Mouse (Mus musculus): ENCODE measurements around the gene Dnajb13. TPM values are rescaled to one million over a fixed set of nuclear protein-coding genes. Genes with fewer than 3 reads are reported as not detected.

The Dnajb13 gene
- polyA plus RNA-seq, 1 experiment from 2014 or later = 0.50 TPM

DNA sequence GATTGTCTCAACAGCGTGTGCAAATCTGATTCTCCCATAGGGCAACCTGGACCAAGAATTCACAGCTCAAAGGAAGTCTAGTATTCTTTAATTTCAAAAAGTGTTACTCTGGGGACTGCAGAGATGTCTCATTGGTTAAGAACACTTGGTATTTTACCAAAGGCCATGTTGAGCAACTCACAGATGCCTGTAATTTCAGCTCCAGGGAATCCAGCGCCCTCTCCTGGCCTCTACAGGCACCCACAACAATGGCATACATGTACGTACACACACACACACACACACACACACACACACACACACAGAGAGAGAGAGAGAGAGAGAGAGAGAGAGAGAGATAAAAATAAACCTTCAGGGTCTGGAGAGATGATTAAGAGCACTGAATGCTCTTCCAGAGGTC, 7.5 kb upstream of the Dnajb13 start:
- no peaks in the 10 kb centered on the region for H3K36me3 ChIP-seq (ENCODE audit: control insufficient read depth, insufficient read depth, low read length)
- H3K4me3 ChIP-seq (ENCODE audit: low read length) = no peak overlapping the region
- H3K4me2 ChIP-seq (ENCODE audit: low read depth, low read length) = no peak overlapping the region
- ATAC-seq = no peak
- H3K9me3 ChIP-seq (ENCODE audit: control insufficient read depth, low read length) = no peaks in the 10 kb centered on the region
- H3K4me1 ChIP-seq (ENCODE audit: control insufficient read depth, insufficient read depth, low read length) = no peaks in the 10 kb centered on the region
- no peak overlapping the region for H3K27ac ChIP-seq (ENCODE audit: low read length)
- WGBS = 72% methylated on average over 3 of the region's 3 CpGs
- no peak overlapping the region for H3K9ac ChIP-seq (ENCODE audit: low read depth, low read length)
- no peaks in the 10 kb centered on the region for H3K27me3 ChIP-seq (replicated peaks; ENCODE audit: control insufficient read depth, insufficient read depth, low read length)

GRCm38 (mm10) chr7:100520663-100521285, 6.0 kb upstream of the Dnajb13 start:
- Histone ChIP-seq H3K9me3 (ENCODE audit: control insufficient read depth, low read length) (no peaks in the 10 kb centered on the region), H3K36me3 (ENCODE audit: control insufficient read depth, insufficient read depth, low read length) (no peaks in the 10 kb centered on the region), H3K27me3 (replicated peaks; ENCODE audit: control insufficient read depth, insufficient read depth, low read length) (no peaks in the 10 kb centered on the region), H3K4me3 (ENCODE audit: low read length) (no peak overlapping the region), H3K27ac (ENCODE audit: low read length) (no peak overlapping the region), H3K9ac (ENCODE audit: low read depth, low read length) (no peak overlapping the region), H3K4me2 (ENCODE audit: low read depth, low read length) (no peak overlapping the region), H3K4me1 (ENCODE audit: control insufficient read depth, insufficient read depth, low read length) (no peaks in the 10 kb centered on the region)
- peak; percentile 65 for ATAC-seq
- 17% methylated on average over 10 of the region's 10 CpGs for WGBS

DNA sequence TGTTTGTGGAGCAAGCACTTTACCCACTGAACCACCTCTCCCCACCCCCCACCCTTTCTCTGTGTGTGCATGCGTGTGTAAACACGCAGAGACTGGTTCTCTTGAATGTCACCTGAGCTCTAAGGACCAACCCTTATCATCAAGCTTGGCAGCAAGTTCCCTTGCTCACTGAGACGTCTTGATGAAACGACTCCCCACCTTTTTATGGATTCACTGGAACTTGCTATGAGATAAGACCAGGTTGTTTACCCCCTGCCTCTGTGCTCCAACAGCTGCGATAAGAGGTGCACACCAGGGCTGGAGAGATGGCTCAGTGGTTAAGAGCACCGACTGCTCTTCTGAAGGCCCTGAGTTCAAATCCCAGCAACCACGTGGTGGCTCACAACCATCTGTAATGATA, 5.4 kb upstream of the Dnajb13 start:
- H3K27ac ChIP-seq (ENCODE audit: low read length) = no peak overlapping the region
- no peaks in the 10 kb centered on the region for H3K36me3 ChIP-seq (ENCODE audit: control insufficient read depth, insufficient read depth, low read length)
- 44% methylated on average over 7 of the region's 7 CpGs for WGBS
- H3K4me1 ChIP-seq (ENCODE audit: control insufficient read depth, insufficient read depth, low read length) = no peaks in the 10 kb centered on the region
- H3K9me3 ChIP-seq (ENCODE audit: control insufficient read depth, low read length) = no peaks in the 10 kb centered on the region
- no peak overlapping the region for H3K4me3 ChIP-seq (ENCODE audit: low read length)
- no peak overlapping the region for H3K9ac ChIP-seq (ENCODE audit: low read depth, low read length)
- peak; percentile 57 for ATAC-seq
- H3K27me3 ChIP-seq (replicated peaks; ENCODE audit: control insufficient read depth, insufficient read depth, low read length) = no peaks in the 10 kb centered on the region
- no peak overlapping the region for H3K4me2 ChIP-seq (ENCODE audit: low read depth, low read length)

- Histone ChIP-seq H3K4me1 (ENCODE audit: control insufficient read depth, insufficient read depth, low read length) (peaks cover 3% of the 10 kb centered on the region; the same call in 1 of the 2 replicates), H3K27me3 (replicated peaks; ENCODE audit: control insufficient read depth, insufficient read depth, low read length) (no peaks in the 10 kb centered on the region), H3K27ac (ENCODE audit: low read length) (no peak overlapping the region), H3K4me3 (ENCODE audit: low read length) (no peak overlapping the region), H3K4me2 (ENCODE audit: low read depth, low read length) (no peak overlapping the region), H3K9me3 (ENCODE audit: control insufficient read depth, low read length) (no peaks in the 10 kb centered on the region), H3K9ac (ENCODE audit: low read depth, low read length) (no peak overlapping the region), H3K36me3 (ENCODE audit: control insufficient read depth, insufficient read depth, low read length) (no peaks in the 10 kb centered on the region)
- 64% methylated on average over 8 of the region's 8 CpGs for WGBS
- no peak for ATAC-seq
Observed at GRCm38 (mm10) chr7:100511602-100512001, 3.2 kb downstream of the Dnajb13 start.

- Histone ChIP-seq H3K4me1 (ENCODE audit: control insufficient read depth, insufficient read depth, low read length) (peaks cover 6% of the 10 kb centered on the region; the same call in 1 of the 2 replicates), H3K9ac (ENCODE audit: low read depth, low read length) (no peak overlapping the region), H3K4me2 (ENCODE audit: low read depth, low read length) (no peak overlapping the region), H3K27ac (ENCODE audit: low read length) (no peak overlapping the region), H3K9me3 (ENCODE audit: control insufficient read depth, low read length) (no peaks in the 10 kb centered on the region), H3K36me3 (ENCODE audit: control insufficient read depth, insufficient read depth, low read length) (no peaks in the 10 kb centered on the region), H3K4me3 (ENCODE audit: low read length) (no peak overlapping the region), H3K27me3 (replicated peaks; ENCODE audit: control insufficient read depth, insufficient read depth, low read length) (no peaks in the 10 kb centered on the region)
- ATAC-seq = peak; percentile 39; the same call in 1 of the 2 replicates
- WGBS = 52% methylated on average over 3 of the region's 3 CpGs
Observed at GRCm38 (mm10) chr7:100508670-100509069, 6.1 kb downstream of the Dnajb13 start.

- Histone ChIP-seq H3K4me2 (ENCODE audit: low read depth, low read length) (no peak overlapping the region), H3K4me1 (ENCODE audit: control insufficient read depth, insufficient read depth, low read length) (peaks cover 11% of the 10 kb centered on the region; the same call in 1 of the 2 replicates), H3K27ac (ENCODE audit: low read length) (no peak overlapping the region), H3K36me3 (ENCODE audit: control insufficient read depth, insufficient read depth, low read length) (no peaks in the 10 kb centered on the region), H3K9ac (ENCODE audit: low read depth, low read length) (no peak overlapping the region), H3K4me3 (ENCODE audit: low read length) (no peak overlapping the region), H3K27me3 (replicated peaks; ENCODE audit: control insufficient read depth, insufficient read depth, low read length) (no peaks in the 10 kb centered on the region), H3K9me3 (ENCODE audit: control insufficient read depth, low read length) (no peaks in the 10 kb centered on the region)
- ATAC-seq = no peak
- 66% methylated on average over 4 of the region's 4 CpGs for WGBS
Observed at GRCm38 (mm10) chr7:100506494-100506893, 8.3 kb downstream of the Dnajb13 start.

- Histone ChIP-seq H3K36me3 (ENCODE audit: control insufficient read depth, insufficient read depth, low read length) (no peaks in the 10 kb centered on the region), H3K27ac (ENCODE audit: low read length) (no peak overlapping the region), H3K27me3 (replicated peaks; ENCODE audit: control insufficient read depth, insufficient read depth, low read length) (no peaks in the 10 kb centered on the region), H3K4me2 (ENCODE audit: low read depth, low read length) (no peak overlapping the region), H3K4me3 (ENCODE audit: low read length) (no peak overlapping the region), H3K9me3 (ENCODE audit: control insufficient read depth, low read length) (no peaks in the 10 kb centered on the region), H3K9ac (ENCODE audit: low read depth, low read length) (no peak overlapping the region), H3K4me1 (ENCODE audit: control insufficient read depth, insufficient read depth, low read length) (peaks cover 11% of the 10 kb centered on the region; the same call in 1 of the 2 replicates)
- ATAC-seq = no peak
- 76% methylated on average over 13 of the region's 13 CpGs for WGBS
Observed at GRCm38 (mm10) chr7:100504740-100505487, 9.8 kb downstream of the Dnajb13 start.

GRCm38 (mm10) chr7:100503076-100503475, 11.7 kb downstream of the Dnajb13 start:
- no peaks in the 10 kb centered on the region for H3K9me3 ChIP-seq (ENCODE audit: control insufficient read depth, low read length)
- no peak for ATAC-seq
- no peaks in the 10 kb centered on the region for H3K27me3 ChIP-seq (replicated peaks; ENCODE audit: control insufficient read depth, insufficient read depth, low read length)
- no peak overlapping the region for H3K27ac ChIP-seq (ENCODE audit: low read length)
- H3K4me2 ChIP-seq (ENCODE audit: low read depth, low read length) = no peak overlapping the region
- WGBS = 82% methylated on average over 5 of the region's 5 CpGs
- H3K9ac ChIP-seq (ENCODE audit: low read depth, low read length) = no peak overlapping the region
- peaks cover 13% of the 10 kb centered on the region; the same call in 1 of the 2 replicates for H3K36me3 ChIP-seq (ENCODE audit: control insufficient read depth, insufficient read depth, low read length)
- H3K4me1 ChIP-seq (ENCODE audit: control insufficient read depth, insufficient read depth, low read length) = peaks cover 7% of the 10 kb centered on the region; the same call in 1 of the 2 replicates
- no peak overlapping the region for H3K4me3 ChIP-seq (ENCODE audit: low read length)

DNA sequence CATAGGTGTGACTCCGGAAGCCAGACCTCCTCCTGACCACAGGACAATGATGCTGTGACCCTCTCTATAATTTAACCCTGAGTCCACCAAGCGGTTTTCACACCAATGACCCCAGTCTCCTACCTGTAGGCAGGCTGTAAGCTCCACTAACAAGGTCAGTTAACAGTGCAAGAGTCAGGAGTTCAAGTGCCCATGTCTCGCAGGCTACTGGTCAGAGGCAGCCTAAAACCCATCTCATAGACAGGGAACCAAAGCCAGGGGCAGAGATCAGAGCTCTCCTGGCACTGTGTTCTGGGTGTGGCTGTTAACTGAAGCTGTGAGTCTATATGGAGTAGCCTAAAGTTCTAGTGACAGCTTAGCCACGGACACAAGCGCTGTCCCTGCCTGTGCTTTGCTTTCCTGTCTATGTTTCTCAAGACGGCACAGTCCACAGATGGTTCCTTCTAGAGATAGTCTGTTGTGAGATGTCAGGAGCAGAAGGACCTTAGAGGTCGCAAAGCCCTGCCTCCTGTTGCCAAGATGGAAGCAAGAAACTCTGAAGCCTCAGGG, 12.3 kb downstream of the Dnajb13 start:
- Histone ChIP-seq H3K4me3 (ENCODE audit: low read length) (no peak overlapping the region), H3K27me3 (replicated peaks; ENCODE audit: control insufficient read depth, insufficient read depth, low read length) (no peaks in the 10 kb centered on the region), H3K4me1 (ENCODE audit: control insufficient read depth, insufficient read depth, low read length) (peaks cover 7% of the 10 kb centered on the region; the same call in 1 of the 2 replicates), H3K27ac (ENCODE audit: low read length) (no peak overlapping the region), H3K9me3 (ENCODE audit: control insufficient read depth, low read length) (no peaks in the 10 kb centered on the region), H3K9ac (ENCODE audit: low read depth, low read length) (no peak overlapping the region), H3K36me3 (ENCODE audit: control insufficient read depth, insufficient read depth, low read length) (peaks cover 16% of the 10 kb centered on the region; the same call in 1 of the 2 replicates), H3K4me2 (ENCODE audit: low read depth, low read length) (no peak overlapping the region)
- 74% methylated on average over 7 of the region's 7 CpGs for WGBS
- ATAC-seq = 0 out of 2 replicates have a peak, but pooled peaks have one; percentile 8
